Mouse (Mus musculus) liver, embryonic 16.5 days (tissue): ENCODE measurements around the gene Mmrn1. TPM values are rescaled to one million over a fixed set of nuclear protein-coding genes. Genes with fewer than 3 reads are reported as not detected.
"Not testable (repeated sequence)": the region's sequence is repeated elsewhere in the genome, so short reads cannot be mapped to it uniquely, and the experiment has no call there.

ENCODE experiments used
- ATAC-seq: fragments of 200-750 bp; cut with Nextera tagmentation; 2 replicates; pipeline ENCODE4 v1.8.0; 2017; ENCODE audit warnings: low read depth, mild to moderate bottlenecking, moderate number of reproducible peaks, moderate library complexity
- H3K27ac ChIP-seq: fragments of 300-500 bp; sonication (generic); 2 replicates; pipeline ENCODE4 v1.5.1; 2014; ENCODE audit warnings: mild to moderate bottlenecking, low read length
- H3K27me3 ChIP-seq: fragments of 300-500 bp; sonication (generic); 2 replicates; pipeline ENCODE4 v1.6.1; 2014; ENCODE audit warnings: low read depth, low read length, mixed read lengths; ENCODE audit not compliant: control insufficient read depth, insufficient read depth
- H3K36me3 ChIP-seq: fragments of 300-500 bp; sonication (generic); 2 replicates; pipeline ENCODE4 v1.6.1; 2014; ENCODE audit warnings: mild to moderate bottlenecking; ENCODE audit not compliant: control insufficient read depth, insufficient read depth
- H3K4me1 ChIP-seq: fragments of 300-500 bp; sonication (generic); 2 replicates; pipeline ENCODE4 v1.6.1; 2014; ENCODE audit warnings: low read depth, low read length, mixed read lengths; ENCODE audit not compliant: control insufficient read depth
- H3K4me2 ChIP-seq: fragments of 300-500 bp; sonication (generic); 2 replicates; pipeline ENCODE4 v1.6.1; 2014; ENCODE audit warnings: low read depth, low read length, mixed read lengths
- H3K4me3 ChIP-seq: fragments of 300-500 bp; sonication (generic); 2 replicates; pipeline ENCODE4 v1.5.1; 2014; ENCODE audit warnings: low read depth, mild to moderate bottlenecking, low read length
- H3K9ac ChIP-seq: fragments of 300-500 bp; sonication (generic); 2 replicates; pipeline ENCODE4 v1.6.1; 2014; ENCODE audit warnings: low read depth, low read length
- H3K9me3 ChIP-seq: fragments of 300-500 bp; sonication (generic); replicated peaks from 2 replicates; pipeline ENCODE4 v1.6.1; 2016; ENCODE audit warnings: low read length; ENCODE audit not compliant: control insufficient read depth
- WGBS: fragments of 180-500 bp; shearing (Covaris S2); extraction: QIAGEN DNeasy Blood & Tissue Kit; methylation state at CpG from one replicate; pipeline ENCODE4 v1.1.7; 2014; ENCODE audit not compliant: insufficient replicate concordance; 5-methylcytosine and 5-hydroxymethylcytosine counted together
- polyA plus RNA-seq: library from polyadenylated mRNA; unstranded; fragments of >200 nt; fragmentation: Nextera tagmentation; extraction: Ambion mirVana; gene quantifications from 2 replicates; pipeline ENCODE4 v1.2.1, GENCODE M21; 2015

The Mmrn1 gene
- polyA plus RNA-seq: 4.3 and 4.4 TPM in 2 replicates

- WGBS: 87% methylated on average over 20 of the region's 20 CpGs
- H3K4me3 ChIP-seq, H3K9ac ChIP-seq, H3K27ac ChIP-seq, ATAC-seq, H3K9me3 ChIP-seq, H3K27me3 ChIP-seq, H3K4me2 ChIP-seq, H3K4me1 ChIP-seq, H3K36me3 ChIP-seq: not testable (repeated sequence)
These were observed at the start of gene Mmrn1 for GRCm38 (mm10) chr6:60924676-60925075. TSS of gene Mmrn1 (plus strand) at chr6:60924976.

- no peak overlapping the region for H3K4me2 ChIP-seq
- H3K36me3 ChIP-seq: no peaks in the 10 kb centered on the region
- H3K27me3 ChIP-seq: no peaks in the 10 kb centered on the region
- WGBS: 54% methylated on average over 7 of the region's 7 CpGs
- no peak for ATAC-seq
- H3K9ac ChIP-seq: no peak overlapping the region
- H3K27ac ChIP-seq: no peak overlapping the region
- H3K4me1 ChIP-seq: no peaks in the 10 kb centered on the region
- no peaks in the 10 kb centered on the region for H3K9me3 ChIP-seq
- H3K4me3 ChIP-seq: no peak overlapping the region
These were observed 44.4 kb upstream of the Mmrn1 start for GRCm38 (mm10) chr6:60880362-60880761.

- H3K36me3 ChIP-seq: no peaks in the 10 kb centered on the region
- H3K4me2 ChIP-seq: no peak overlapping the region
- ATAC-seq: no peak
- WGBS: 44% methylated on average over 2 of the region's 2 CpGs
- H3K9ac ChIP-seq: no peak overlapping the region
- H3K4me1 ChIP-seq: no peaks in the 10 kb centered on the region
- no peak overlapping the region for H3K27ac ChIP-seq
- H3K4me3 ChIP-seq: no peak overlapping the region
- H3K27me3 ChIP-seq: no peaks in the 10 kb centered on the region
- H3K9me3 ChIP-seq: no peaks in the 10 kb centered on the region
These were observed 43.2 kb upstream of the Mmrn1 start for GRCm38 (mm10) chr6:60881534-60881933.

GRCm38 (mm10) chr6:60907272-60907671, 17.5 kb upstream of the Mmrn1 start:
- 58% methylated on average over 2 of the region's 2 CpGs for WGBS
- no peak overlapping the region for H3K9ac ChIP-seq
- H3K4me1 ChIP-seq: no peaks in the 10 kb centered on the region
- ATAC-seq: no peak
- H3K4me3 ChIP-seq: no peak overlapping the region
- H3K4me2 ChIP-seq: no peak overlapping the region
- no peaks in the 10 kb centered on the region for H3K27me3 ChIP-seq
- no peaks in the 10 kb centered on the region for H3K9me3 ChIP-seq
- no peak overlapping the region for H3K27ac ChIP-seq
- no peaks in the 10 kb centered on the region for H3K36me3 ChIP-seq

GRCm38 (mm10) chr6:60931364-60931763, 6.6 kb downstream of the Mmrn1 start:
- H3K4me1 ChIP-seq: peaks cover 26% of the 10 kb centered on the region

GRCm38 (mm10) chr6:60934835-60935234, 10.1 kb downstream of the Mmrn1 start:
- Histone ChIP-seq H3K27ac (peak overlapping the region; percentile 100), H3K4me3 (no peak overlapping the region), H3K9ac (peak overlapping the region; percentile 1), H3K9me3 (no peaks in the 10 kb centered on the region), H3K36me3 (no peaks in the 10 kb centered on the region), H3K4me2 (peak overlapping the region; percentile 82), H3K4me1 (peaks cover 26% of the 10 kb centered on the region), H3K27me3 (no peaks in the 10 kb centered on the region)
- WGBS: 36% methylated on average over 4 of the region's 4 CpGs
- peak; percentile 70 for ATAC-seq

More at GRCm38 (mm10) chr6:60931364-60931763, 6.6 kb downstream of the Mmrn1 start:
- Histone ChIP-seq H3K4me3 (no peak overlapping the region), H3K27ac (peak overlapping the region; percentile 53), H3K27me3 (no peaks in the 10 kb centered on the region), H3K4me2 (no peak overlapping the region), H3K9me3 (no peaks in the 10 kb centered on the region), H3K36me3 (no peaks in the 10 kb centered on the region), H3K9ac (no peak overlapping the region)
- peak; percentile 49 for ATAC-seq

- Histone ChIP-seq H3K4me3 (peak overlapping the region; percentile 48), H3K9ac (peak overlapping the region; percentile 74), H3K27me3 (no peaks in the 10 kb centered on the region), H3K4me2 (peak overlapping the region; percentile 82), H3K9me3 (no peaks in the 10 kb centered on the region), H3K4me1 (peaks cover 26% of the 10 kb centered on the region), H3K36me3 (no peaks in the 10 kb centered on the region), H3K27ac (peak overlapping the region; percentile 100)
- WGBS: 17% methylated on average over 4 of the region's 4 CpGs
- ATAC-seq: peak; percentile 91
These were observed 10.8 kb downstream of the Mmrn1 start for GRCm38 (mm10) chr6:60935448-60936130.

GRCm38 (mm10) chr6:60944178-60944577, 19.4 kb downstream of the Mmrn1 start:
- H3K4me3 ChIP-seq: no peak overlapping the region
- no peak overlapping the region for H3K9ac ChIP-seq
- H3K4me1 ChIP-seq: peaks cover 6% of the 10 kb centered on the region
- no peaks in the 10 kb centered on the region for H3K9me3 ChIP-seq
- H3K4me2 ChIP-seq: no peak overlapping the region
- ATAC-seq: no peak
- WGBS: 12% methylated on average over 7 of the region's 7 CpGs
- no peaks in the 10 kb centered on the region for H3K36me3 ChIP-seq
- no peak overlapping the region for H3K27ac ChIP-seq
- no peaks in the 10 kb centered on the region; the same call in 1 of the 2 replicates for H3K27me3 ChIP-seq

- Histone ChIP-seq H3K9ac (no peak overlapping the region), H3K4me3 (no peak overlapping the region), H3K4me1 (peaks cover 6% of the 10 kb centered on the region), H3K9me3 (no peaks in the 10 kb centered on the region), H3K27ac (no peak overlapping the region), H3K4me2 (no peak overlapping the region), H3K36me3 (no peaks in the 10 kb centered on the region), H3K27me3 (no peaks in the 10 kb centered on the region; the same call in 1 of the 2 replicates)
- no peak for ATAC-seq
- WGBS: 16% methylated on average over 9 of the region's 9 CpGs
These were observed 19.8 kb downstream of the Mmrn1 start for GRCm38 (mm10) chr6:60944621-60945020.
